Mouse (Mus musculus): ENCODE results near the gene Bche.

Gene Bche

DNA sequence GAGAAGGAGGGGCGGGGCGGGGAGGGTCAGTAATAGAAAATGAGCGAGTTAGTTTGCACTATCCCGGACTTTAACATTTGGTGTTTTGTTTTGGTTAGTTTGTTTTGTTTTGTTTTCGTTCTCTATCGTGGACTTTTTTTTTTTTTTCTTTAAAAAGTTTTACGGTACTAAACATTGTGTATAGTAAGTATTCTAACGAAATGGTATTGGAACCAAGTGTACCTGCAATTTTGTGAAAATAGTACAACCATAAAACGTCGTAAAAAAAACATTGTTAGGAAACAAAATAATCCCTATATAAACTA is at the start of gene Bche:
Bche (minus strand) TSS at position 6 of the 305 bp plus-strand sequence.
- no peak for DNase-seq (ENCODE audit: low read depth, low spot score)

DNA sequence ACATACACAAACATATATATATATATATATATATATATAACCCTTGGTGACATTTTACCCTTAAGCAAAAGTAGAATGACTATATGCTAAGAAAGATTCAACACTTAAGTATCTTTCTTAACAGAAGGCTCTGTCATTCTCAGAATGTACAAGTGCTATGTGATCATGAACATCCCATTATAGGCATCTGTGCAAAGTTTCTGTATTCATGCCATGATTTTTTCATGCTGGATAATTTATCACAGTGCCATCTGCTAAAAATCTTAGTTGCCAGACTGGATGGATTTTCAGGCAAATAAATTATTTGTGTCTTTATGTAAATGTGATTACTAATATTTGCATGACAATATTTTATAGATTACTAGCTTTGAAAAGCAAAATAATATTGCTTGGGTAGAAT is 33.8 kb upstream of the Bche start:
- no peak for DNase-seq (ENCODE audit: low read depth, low spot score)

DNA sequence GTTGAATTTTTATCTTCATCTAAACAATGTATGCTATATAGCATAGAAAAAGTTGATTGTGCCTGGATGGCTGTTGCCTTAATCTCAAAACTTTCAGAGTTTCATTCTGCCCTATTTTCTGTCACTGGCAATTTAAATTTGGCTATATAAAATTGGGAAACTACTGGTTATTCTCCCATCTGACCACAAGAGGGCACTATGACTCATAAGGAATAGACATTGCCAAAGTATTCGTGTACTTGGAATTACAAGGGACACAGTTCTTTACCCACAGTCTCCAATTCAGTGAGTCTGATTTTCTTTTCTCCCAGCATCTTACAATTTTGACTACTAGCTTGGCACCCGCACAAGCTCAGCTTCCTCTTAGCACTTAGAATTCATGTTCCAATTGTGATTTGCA is 23.5 kb upstream of the Bche start:
- no peak for DNase-seq (ENCODE audit: low read depth, low spot score)

DNA sequence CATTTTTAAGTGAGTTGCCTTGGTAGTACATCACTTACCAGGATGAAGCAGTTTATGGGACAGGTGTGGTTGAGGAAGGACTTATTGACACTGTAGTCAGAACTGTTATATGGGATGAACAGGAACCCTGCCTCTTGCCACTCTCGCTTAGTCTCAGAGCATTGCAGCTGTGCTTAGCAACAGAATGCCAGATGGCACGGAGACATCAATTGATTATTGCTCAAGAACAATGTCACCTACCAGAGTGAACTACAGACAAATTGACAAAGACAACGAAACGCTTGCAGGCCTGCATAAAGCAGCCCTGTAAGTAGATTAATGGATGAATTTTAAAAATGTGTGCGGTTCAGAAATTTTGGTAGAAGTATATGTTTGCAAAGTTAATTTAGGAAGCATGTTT is 21.3 kb upstream of the Bche start:
- no peak for DNase-seq (ENCODE audit: low read depth, low spot score)

DNA sequence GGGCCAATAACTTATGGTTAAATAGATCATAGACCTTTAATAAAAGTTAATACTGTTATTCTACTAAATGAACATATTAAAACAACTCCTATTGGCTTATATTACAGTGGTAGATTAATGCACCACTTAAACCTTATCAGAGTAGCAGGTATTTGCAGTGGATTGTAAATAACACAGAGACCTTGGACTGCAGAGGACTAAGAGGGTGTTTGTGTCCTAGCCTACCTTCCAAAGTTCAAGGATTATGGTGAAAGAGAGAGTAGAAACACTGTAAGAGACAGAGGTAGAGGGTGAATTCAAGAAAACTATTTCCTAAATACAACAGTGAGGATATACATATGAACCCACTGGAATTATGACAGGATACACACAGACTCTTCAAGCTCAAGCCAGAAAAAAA is 17.5 kb upstream of the Bche start:
- DNase-seq (ENCODE audit: low read depth, low spot score), result no peak

DNA sequence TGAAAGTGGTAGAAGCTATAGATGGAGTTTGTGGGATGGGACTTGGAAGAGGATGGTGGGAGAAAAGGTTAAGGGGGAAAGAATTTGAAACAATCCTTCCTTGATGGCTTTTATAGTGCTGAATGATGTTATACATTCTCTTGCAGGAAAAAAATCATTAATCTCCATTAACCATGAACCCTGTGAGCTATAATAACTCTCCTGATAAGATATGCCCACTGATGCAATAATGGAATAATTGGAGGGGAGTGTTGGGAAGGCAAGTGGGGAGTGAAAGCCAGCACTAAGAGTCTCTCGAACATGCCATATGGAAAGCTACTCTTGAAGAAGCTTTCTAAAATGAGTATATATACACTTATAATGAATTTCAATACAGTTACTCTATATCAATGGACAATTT is 16.7 kb upstream of the Bche start:
- no peak for DNase-seq (ENCODE audit: low read depth, low spot score)

DNA sequence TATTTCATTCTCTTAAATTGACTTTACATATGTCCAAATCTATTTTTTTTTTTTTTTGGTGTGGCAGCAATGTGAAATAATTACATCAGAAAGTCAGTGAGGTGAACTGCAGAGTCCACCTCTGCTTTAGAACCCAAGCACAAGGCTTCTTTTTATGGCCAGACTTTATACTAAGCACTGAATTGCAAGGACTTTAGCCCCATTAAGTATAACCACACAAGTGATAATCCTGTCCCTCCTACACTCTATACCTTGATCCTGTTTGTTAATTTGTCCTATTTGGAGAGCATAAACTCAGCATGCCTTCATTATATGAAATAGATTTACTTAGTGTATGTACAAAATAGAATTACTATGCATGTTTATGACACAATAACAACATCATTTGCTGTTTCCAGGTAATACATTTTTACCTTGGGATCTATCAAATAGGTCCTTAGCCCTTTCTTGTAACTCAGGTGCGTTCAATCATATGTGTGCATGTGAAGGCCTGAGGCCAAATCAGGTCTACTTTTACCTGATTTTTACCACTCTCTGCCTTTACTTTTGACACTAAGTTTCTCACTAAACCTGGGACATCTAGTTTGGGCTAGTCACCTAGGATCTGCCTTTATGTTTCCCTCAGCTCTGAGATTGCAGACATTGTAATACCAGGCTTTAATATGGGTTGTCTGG is 9.5 kb upstream of the Bche start:
- DNase-seq (ENCODE audit: low read depth, low spot score), result no peak

DNA sequence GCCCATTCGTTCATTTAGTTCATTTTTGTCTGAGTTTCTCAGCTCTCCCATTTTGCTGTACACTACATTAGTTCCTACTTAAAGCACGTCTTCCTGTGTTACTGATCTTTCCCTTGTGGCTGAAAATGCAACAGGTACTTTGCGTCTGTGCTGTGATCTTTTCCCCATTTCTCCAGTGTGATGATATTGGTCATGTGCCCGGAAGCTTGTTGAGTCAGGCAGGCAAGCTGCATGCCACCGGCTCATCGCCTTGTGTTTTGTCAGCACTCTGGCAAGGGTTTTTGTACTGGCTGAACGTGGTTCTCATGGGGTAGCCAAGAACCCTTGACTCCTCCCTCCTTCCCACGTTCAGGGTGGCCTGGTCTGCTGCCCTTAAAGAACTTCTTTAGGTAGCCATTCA is 1.7 kb upstream of the Bche start:
- no peak for DNase-seq (ENCODE audit: low read depth, low spot score)

DNA sequence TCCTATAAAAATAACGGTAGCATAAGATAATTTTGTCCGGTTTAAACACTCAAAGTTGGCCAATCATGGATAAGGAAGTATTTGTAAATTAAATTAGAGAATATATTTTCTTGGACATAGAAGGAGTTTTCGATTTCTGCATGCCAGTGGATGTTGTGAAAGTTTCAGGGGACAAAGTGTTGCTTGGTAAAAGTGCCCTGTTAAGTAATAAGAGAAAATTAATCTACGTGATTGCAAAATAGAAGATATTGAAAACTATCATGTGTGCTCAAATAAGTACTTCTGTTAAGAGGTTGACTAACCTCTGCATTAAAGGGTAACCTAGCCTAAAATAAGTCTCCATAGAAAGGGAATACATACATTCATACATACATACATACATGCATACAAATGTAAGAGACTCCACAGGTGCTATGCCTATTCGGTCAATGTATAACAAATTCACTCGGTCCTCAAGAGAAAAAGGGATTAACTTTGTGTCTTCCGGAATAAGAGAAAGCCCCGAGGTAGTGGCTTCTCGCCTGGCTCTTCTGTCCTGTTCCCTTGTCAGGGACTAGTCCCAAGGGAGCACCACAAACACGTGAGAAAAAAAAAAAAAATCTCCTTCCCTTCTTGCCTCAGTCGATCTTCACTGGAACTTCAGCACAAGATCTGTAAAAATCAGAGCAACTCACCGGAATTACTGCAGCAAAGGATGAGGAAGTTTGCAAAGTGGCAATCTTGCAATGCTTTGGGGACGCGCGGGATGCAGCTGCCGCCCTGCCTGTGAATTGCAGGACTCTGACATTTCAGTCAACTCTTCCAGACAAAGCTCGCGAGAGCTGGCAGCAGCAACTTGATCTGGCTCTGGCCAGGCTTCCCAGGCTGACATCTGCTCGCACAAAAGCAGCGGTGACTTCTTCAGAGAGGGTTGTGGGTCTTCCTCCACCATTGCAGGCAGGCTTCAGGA is 480 bp downstream of the Bche start:
- no peak for DNase-seq (ENCODE audit: low read depth, low spot score)

DNA sequence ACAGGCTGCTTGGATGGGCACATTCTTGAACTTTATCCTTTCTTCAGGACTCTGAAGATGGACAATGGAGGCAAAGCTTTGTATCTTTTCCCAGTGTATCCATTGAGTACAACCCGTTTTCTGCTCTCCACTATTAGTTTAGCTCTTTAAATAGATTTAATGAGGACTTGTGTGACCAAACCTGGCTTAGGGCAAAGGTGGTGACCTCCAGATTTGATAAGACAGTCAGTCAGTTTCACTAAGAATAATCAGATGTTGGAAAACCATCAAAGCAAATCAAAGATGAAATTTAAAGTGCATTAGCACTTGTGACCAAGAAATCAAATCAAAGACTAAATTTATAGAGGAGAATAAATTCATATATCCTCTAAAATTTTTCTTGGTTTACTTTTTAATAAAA is 1.7 kb downstream of the Bche start:
- no peak for DNase-seq (ENCODE audit: low read depth, low spot score)

DNA sequence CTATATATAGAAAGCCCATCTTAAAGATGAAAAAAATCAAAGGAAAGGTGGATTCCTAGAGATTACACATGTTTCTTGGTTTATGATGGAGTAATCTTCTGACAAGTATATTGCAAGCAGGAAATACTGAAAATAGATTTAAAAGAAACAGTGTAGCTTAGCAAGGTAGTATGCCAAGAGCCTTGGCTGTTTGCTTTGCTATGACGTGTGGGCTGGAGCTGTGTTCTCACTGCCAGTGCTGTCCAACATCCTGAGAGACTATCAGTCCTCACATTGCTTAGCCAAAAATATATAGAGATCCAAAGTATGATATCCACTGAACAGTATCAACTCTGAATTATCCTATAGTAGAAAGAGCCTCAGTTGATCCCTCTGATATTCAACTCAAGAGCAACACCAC is 9.3 kb downstream of the Bche start:
- DNase-seq (ENCODE audit: low read depth, low spot score), result no peak

DNA sequence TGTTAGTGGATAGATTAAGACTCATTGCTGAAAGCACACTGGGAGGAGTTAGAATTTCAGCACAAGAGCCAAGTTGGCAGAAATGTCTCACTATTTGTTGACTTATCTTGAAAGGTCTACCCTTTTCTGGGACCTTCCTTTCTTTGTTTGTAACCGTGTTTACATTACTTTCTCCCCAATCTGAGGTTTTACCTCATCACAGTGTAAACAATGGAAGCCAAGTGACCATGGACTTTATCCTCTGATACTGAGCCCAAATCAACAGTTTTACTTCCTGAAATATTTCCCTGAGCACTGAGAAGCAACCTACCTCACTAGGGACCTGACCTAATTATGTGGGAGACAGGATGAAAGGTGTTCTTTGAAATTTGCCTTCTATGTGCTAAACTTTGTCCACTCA is 34.9 kb downstream of the Bche start:
- no peak for DNase-seq (ENCODE audit: low read depth, low spot score)

DNA sequence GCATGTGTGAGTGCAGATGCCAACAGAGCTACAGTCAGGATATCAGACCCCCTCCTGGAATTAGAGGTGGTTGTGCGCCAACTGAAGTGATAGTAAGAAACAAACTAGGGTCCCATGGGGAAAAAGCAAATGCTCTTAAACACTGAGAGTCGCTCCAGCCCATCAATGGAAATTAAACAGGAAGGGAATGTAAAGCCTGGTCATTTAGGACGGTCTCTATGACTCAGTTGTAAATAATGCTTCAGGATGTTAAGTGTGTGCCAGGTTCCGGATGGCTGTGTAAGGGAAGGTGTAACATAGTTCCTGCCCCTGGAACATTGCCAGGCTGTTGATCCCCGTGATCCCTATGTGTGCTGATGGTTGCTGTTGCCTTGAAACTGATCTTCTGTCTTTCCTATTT is 40.0 kb downstream of the Bche start:
- no peak for DNase-seq (ENCODE audit: low read depth, low spot score)

DNA sequence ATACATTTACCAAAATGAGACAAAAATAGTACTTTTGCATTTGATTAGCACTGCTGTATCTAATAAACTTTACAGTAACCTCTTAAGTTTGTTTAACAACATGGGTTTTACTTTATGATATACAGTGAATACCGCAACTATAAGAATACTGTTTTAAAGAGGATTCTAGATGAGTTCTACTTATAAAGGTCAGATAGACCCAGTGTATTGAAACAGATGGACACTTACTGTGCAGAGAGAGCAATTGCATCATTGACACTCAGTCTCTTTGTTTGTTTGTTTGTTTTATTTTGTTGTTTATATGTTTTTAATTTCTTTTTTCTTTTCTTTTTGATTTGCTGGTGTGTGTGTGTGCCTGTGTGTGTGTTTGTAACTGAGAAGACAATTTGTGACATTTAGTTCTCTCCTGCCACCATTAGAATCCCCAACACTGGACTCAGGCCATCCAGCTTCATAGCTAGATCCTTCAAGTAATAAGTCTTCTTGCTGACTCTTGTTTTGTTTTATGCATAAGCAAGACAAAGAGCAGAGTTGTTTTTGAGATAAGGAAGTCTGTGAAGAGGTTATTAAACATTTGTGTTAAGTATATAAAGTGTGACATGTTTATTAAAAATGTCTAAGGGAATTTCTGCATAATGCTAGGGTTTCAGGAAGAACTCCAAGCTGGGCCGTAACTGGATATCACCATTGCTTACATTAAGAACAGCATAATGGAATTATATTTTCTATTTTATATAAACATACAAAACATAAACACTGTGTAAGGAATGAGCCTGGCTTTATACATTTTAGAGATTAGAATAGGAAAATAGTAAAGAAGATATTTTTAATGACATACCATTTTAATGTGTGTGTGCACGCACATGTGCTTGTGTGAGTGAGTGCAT is 40.7 kb downstream of the Bche start:
- DNase-seq (ENCODE audit: low read depth, low spot score), result no peak

DNA sequence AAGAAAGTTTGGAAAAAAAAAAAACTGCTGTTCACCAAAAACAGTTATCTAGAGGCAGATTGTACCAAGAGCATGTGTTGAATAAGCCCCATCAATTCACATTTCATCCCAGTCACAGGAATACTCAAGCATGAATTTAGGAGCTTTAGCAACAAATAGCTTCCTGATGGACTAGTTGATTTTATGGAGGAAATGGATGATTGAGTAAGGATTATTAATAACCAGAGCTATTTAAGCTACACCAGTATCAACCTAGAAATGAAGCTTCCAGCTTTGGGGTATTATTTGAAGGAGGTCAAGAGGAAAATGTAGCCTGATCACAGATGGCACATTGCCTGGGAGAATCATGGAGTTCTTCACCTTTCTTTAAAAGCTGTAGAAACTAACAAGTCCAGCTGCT is 57.9 kb downstream of the Bche start:
- no peak for DNase-seq (ENCODE audit: low read depth, low spot score)

DNA sequence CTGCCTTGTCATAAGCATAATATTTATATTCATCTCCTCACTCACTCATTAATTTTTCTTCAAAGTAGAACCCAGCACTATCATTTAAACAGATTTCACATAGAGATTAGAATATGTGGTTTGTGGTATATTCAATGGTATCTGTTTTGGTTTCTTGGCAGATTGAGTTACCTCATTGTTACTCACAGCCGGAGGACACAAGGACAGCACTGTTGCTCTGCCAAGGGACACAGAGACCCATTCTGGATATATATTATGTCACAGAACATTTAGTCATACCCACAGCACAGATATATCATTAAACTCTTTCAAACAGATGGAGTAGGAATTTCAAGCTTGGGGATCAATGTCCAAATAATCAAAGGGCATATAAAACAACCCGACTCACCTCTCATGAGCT is 61.2 kb downstream of the Bche start:
- no peak for DNase-seq (ENCODE audit: low read depth, low spot score)

DNA sequence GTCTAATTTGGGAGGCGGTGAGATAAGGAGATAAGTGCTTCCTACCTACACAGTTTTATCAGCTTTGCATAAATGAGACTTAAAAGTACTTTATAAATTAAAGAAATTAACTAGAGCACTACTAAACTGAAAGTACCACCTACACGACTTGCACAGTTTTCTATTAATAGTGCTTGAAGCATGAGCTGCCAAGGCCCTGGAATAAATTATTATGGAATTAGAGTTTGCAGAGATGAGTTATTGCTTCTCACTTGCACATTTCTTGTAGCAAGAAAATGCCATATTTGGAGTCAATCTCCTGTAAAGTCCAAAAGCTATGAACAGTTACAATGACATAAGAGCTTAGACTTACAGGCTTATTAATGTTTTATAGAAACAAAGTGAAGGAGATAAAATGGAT is 96.8 kb downstream of the Bche start:
- DNase-seq (ENCODE audit: low read depth, low spot score), result no peak

DNA sequence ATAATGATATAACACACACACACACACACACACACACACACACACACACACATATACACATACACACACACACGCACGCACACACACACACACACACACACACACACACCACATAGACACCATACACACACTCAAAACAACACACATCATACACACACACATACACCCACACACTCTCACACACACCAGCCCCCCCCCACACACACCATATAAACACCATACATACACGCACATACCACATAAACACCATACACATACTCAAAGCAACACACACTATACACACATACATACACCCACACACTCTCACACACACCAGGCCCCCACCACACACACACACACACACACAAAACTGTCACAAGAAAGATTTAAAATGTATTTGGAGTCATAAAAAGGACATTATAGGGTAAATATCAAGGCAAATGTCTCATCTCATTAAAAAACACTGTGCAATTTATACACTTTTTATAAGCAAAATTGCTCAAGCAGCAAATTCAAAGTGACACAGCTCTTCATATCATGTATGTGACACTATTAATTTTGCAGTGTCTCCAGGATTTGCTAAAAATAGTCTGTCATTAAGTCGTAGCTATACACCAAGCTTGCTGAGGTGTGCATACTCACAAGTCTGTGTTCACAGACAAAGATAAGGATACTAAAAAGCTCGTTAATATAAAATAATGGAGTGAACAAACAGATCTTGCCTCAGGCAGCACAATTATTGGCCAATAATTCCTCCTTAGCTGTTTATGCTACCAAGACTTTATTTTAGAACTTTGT is 116.3 kb downstream of the Bche start:
- DNase-seq (ENCODE audit: low read depth, low spot score), result no peak

Measured in CD4-positive helper T cell, adult 2 months (primary cell).